Mouse (Mus musculus) midbrain, embryonic 14.5 days (tissue): ENCODE results near the gene Gm3371. TPM values are rescaled to one million over a fixed set of nuclear protein-coding genes. Genes with fewer than 3 reads are reported as not detected.
"Not testable (repeated sequence)": the region's sequence is repeated elsewhere in the genome, so short reads cannot be mapped to it uniquely, and the experiment has no call there.

ENCODE experiments used
- ATAC-seq: fragments of 200-750 bp; cut with Nextera tagmentation; 2 replicates; pipeline ENCODE4 v1.8.0; 2017; ENCODE audit warnings: moderate number of reproducible peaks, moderate library complexity; ENCODE audit not compliant: low FRiP score, low TSS enrichment
- DNase-seq: peaks from one replicate; pipeline ENCODE4 v3.0.0-alpha.2; 2015
- H3K27ac ChIP-seq: fragments of 300-500 bp; sonication (generic); replicated peaks from 2 replicates; pipeline ENCODE4 v1.5.1; 2014; ENCODE audit warnings: mild to moderate bottlenecking, low read depth, low read length, moderate library complexity
- H3K27me3 ChIP-seq: fragments of 300-500 bp; sonication (generic); 2 replicates; pipeline ENCODE4 v1.6.1; 2014; ENCODE audit warnings: low read length, control low read depth, mixed read lengths; ENCODE audit not compliant: control insufficient read depth, insufficient read depth
- H3K36me3 ChIP-seq: fragments of 300-500 bp; sonication (generic); 2 replicates; pipeline ENCODE4 v1.6.1; 2014; ENCODE audit warnings: low read length, control low read depth; ENCODE audit not compliant: control insufficient read depth, insufficient read depth
- H3K4me1 ChIP-seq: fragments of 300-500 bp; sonication (generic); 2 replicates; pipeline ENCODE4 v1.6.1; 2014; ENCODE audit warnings: mild to moderate bottlenecking, antibody characterized with exemption, low read length, control low read depth; ENCODE audit not compliant: control insufficient read depth, insufficient read depth
- H3K4me2 ChIP-seq: fragments of 300-500 bp; sonication (generic); 2 replicates; pipeline ENCODE4 v1.6.1; 2014; ENCODE audit warnings: mild to moderate bottlenecking, low read length, moderate library complexity
- H3K4me3 ChIP-seq: fragments of 300-500 bp; sonication (generic); replicated peaks from 2 replicates; pipeline ENCODE4 v1.5.1; 2014; ENCODE audit warnings: low read depth, low read length
- H3K9ac ChIP-seq: fragments of 300-500 bp; sonication (generic); replicated peaks from 2 replicates; pipeline ENCODE4 v1.6.1; 2014; ENCODE audit warnings: mild to moderate bottlenecking, low read length, moderate library complexity
- H3K9me3 ChIP-seq: fragments of 300-500 bp; sonication (generic); 2 replicates; pipeline ENCODE4 v1.6.1; 2016; ENCODE audit warnings: low read length, control low read depth, mixed read lengths; ENCODE audit not compliant: control insufficient read depth
- WGBS: fragments of 180-500 bp; shearing (Covaris S2); extraction: QIAGEN DNeasy Blood & Tissue Kit; methylation state at CpG from one replicate; pipeline ENCODE4 v1.1.7; 2014; 5-methylcytosine and 5-hydroxymethylcytosine counted together
- polyA plus RNA-seq: library from polyadenylated mRNA; unstranded; fragments of >200 nt; fragmentation: Nextera tagmentation; extraction: Ambion mirVana; gene quantifications from 2 replicates; pipeline ENCODE4 v1.2.1, GENCODE M21; 2014

Gene Gm3371
- polyA plus RNA-seq, result not detected in 2 replicates

DNA sequence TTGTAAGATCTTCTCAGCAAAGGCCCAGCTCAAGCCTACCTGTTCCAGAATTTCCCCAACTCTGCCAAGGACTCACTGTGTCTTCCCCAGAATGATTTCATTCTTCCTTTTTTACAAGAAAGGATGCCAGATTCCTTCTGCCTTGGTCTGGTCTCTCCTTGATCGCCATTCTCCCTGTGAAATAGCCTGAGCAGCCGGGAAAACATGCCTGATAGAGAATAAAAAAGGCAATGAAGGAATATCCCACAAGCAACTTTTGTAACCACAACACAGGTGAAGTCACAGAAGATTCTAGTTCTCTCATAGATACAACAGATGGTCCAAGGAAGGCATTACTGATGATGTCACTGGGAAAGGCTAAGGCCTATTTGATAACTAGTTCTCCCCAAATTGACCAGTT, at the start of gene Gm3371:
Gm3371 (minus strand) TSS at position 101 of the 400 bp plus-strand sequence.
- H3K4me2 ChIP-seq, H3K36me3 ChIP-seq, DNase-seq, H3K9me3 ChIP-seq, H3K4me1 ChIP-seq, H3K27ac ChIP-seq, H3K9ac ChIP-seq, H3K4me3 ChIP-seq, ATAC-seq, H3K27me3 ChIP-seq: not testable (repeated sequence)
- WGBS, result no CpG with 5 or more reads among the region's 2 CpGs

- not testable (repeated sequence) for H3K36me3 ChIP-seq, H3K9ac ChIP-seq, H3K27me3 ChIP-seq, H3K4me1 ChIP-seq, H3K4me3 ChIP-seq, DNase-seq, ATAC-seq, H3K4me2 ChIP-seq, H3K9me3 ChIP-seq, H3K27ac ChIP-seq
- WGBS, result 90% methylated on average over 3 of the region's 3 CpGs
Measured at GRCm38 (mm10) chr14:44433335-44433734, 22.8 kb upstream of the Gm3371 start, which contains the start of gene Gm8232. TSS of gene Gm8232 (plus strand) at chr14:44433635.

GRCm38 (mm10) chr14:44384233-44384632, 26.3 kb downstream of the Gm3371 start:
- not testable (repeated sequence) for H3K4me1 ChIP-seq, H3K4me3 ChIP-seq, H3K27ac ChIP-seq, H3K9ac ChIP-seq, H3K27me3 ChIP-seq, H3K36me3 ChIP-seq, DNase-seq, H3K4me2 ChIP-seq, ATAC-seq, H3K9me3 ChIP-seq
- 78% methylated on average over 4 of the region's 4 CpGs for WGBS

GRCm38 (mm10) chr14:44365057-44365456, 45.4 kb downstream of the Gm3371 start, which contains the start of gene Gm8229:
TSS of gene Gm8229 (plus strand) at chr14:44365357.
- not testable (repeated sequence) for H3K27ac ChIP-seq, H3K4me1 ChIP-seq, H3K4me3 ChIP-seq, H3K9me3 ChIP-seq, H3K4me2 ChIP-seq, H3K27me3 ChIP-seq, H3K9ac ChIP-seq, H3K36me3 ChIP-seq, DNase-seq, ATAC-seq
- WGBS, result 94% methylated on average over 4 of the region's 4 CpGs

GRCm38 (mm10) chr14:44362301-44362700, 48.2 kb downstream of the Gm3371 start:
- not testable (repeated sequence) for H3K36me3 ChIP-seq, ATAC-seq
- peak; percentile 8 for DNase-seq

DNA sequence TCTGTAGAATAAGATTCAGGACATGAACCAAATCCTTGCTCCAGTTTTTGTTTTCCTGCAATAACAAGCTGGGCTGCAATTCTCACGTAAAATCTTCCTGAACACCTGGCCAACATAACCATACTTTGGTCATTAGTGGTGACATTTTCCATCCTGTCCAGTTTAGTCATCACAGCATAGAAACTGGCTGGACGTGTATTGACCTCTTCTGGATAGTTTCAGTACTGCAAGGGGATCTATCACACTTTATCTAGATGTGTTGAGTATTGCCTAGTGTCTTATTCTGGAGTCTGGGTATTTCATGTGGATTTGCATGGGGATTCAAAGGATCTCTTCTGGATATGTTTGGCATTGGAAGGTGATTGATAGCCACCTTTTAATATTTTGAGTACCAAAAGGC, 49.1 kb downstream of the Gm3371 start:
- H3K27ac ChIP-seq, H3K9ac ChIP-seq, H3K27me3 ChIP-seq, ATAC-seq, H3K4me3 ChIP-seq, H3K4me2 ChIP-seq, H3K4me1 ChIP-seq, H3K36me3 ChIP-seq, H3K9me3 ChIP-seq: not testable (repeated sequence)
- WGBS, result 54% methylated on average over 2 of the region's 2 CpGs
- peak; percentile 0 for DNase-seq

More at GRCm38 (mm10) chr14:44362301-44362700, 48.2 kb downstream of the Gm3371 start:
- not testable (repeated sequence) for H3K4me2 ChIP-seq, H3K27me3 ChIP-seq, H3K9me3 ChIP-seq, H3K4me1 ChIP-seq, H3K4me3 ChIP-seq, H3K27ac ChIP-seq, H3K9ac ChIP-seq

Other genes starting within 250 kb of the Gm3371 start
- gene Gm8212, start 213.0 kb downstream of the Gm3371 start, polyA plus RNA-seq, result not detected in 2 replicates
- not detected in 2 replicates for gene 4930503E14Rik, start 197.4 kb downstream of the Gm3371 start, polyA plus RNA-seq
- gene Gm8220, start 125.1 kb downstream of the Gm3371 start, polyA plus RNA-seq, result not detected in 2 replicates
- gene Gm5930, start 72.1 kb downstream of the Gm3371 start, polyA plus RNA-seq, result not detected in 2 replicates
- not detected in 2 replicates for gene Gm8229, start 45.3 kb downstream of the Gm3371 start, polyA plus RNA-seq
- not detected in 2 replicates for gene Gm8232, start 22.9 kb upstream of the Gm3371 start, polyA plus RNA-seq
- gene BC061237, start 81.8 kb upstream of the Gm3371 start, polyA plus RNA-seq, result not detected in 2 replicates
- not detected in 2 replicates for gene Gm17093, start 107.6 kb upstream of the Gm3371 start, polyA plus RNA-seq
- not detected in 2 replicates for gene Gm8247, start 172.5 kb upstream of the Gm3371 start, polyA plus RNA-seq
- gene Gm5624, start 217.2 kb upstream of the Gm3371 start, polyA plus RNA-seq, result not detected in 2 replicates